Mouse (Mus musculus): ENCODE data around the gene Gm13695. TPM values are rescaled to one million over a fixed set of nuclear protein-coding genes. Genes with fewer than 3 reads are reported as not detected.

Gm13695 gene
- total RNA-seq, 2 experiments from 2014 or later, result 1.3 TPM; not detected in 1

Other genes with a start within 250 kb of the Gm13695 start
- gene Itgav, start 242.9 kb upstream of the Gm13695 start, total RNA-seq (2021), result 100 to 1,000 TPM; 100 to 105 TPM
- gene Fam171b, start 154.7 kb upstream of the Gm13695 start, total RNA-seq (2021), result 100 to 1,000 TPM; 212 to 215 TPM
- gene Zswim2, start 26.1 kb upstream of the Gm13695 start, total RNA-seq (2021), result not detected
- 1 to 10 TPM; 1.2 to 1.3 TPM for gene Gm13698, start 11.6 kb upstream of the Gm13695 start, total RNA-seq (2021)
- 1 to 10 TPM; 1.2 to 1.3 TPM for gene Gm13693, start 5.8 kb upstream of the Gm13695 start, total RNA-seq (2021)
- 1 to 10 TPM; 1.2 to 1.3 TPM for gene Gm13696, start 5.8 kb downstream of the Gm13695 start, total RNA-seq (2021)
- gene Gm13694, start 11.6 kb downstream of the Gm13695 start, total RNA-seq (2021), result 1 to 10 TPM; 1.2 to 1.3 TPM
- gene Gm13697, start 17.4 kb downstream of the Gm13695 start, total RNA-seq (2021), result 1 to 10 TPM; 1.2 to 1.3 TPM
- gene Gm13691, start 23.2 kb downstream of the Gm13695 start, total RNA-seq (2021), result 1 to 10 TPM; 1.2 to 1.3 TPM

Measured in left cerebral cortex, postnatal 14 days (tissue).